Mouse (Mus musculus) hindbrain, embryonic 14.5 days (tissue): Measurements from ENCODE around the gene Tmc3. TPM values are rescaled to one million over a fixed set of nuclear protein-coding genes. Genes with fewer than 3 reads are reported as not detected.

Experiments used
- ATAC-seq: fragments of 200-750 bp; cut with Nextera tagmentation; 2 replicates; pipeline ENCODE4 v1.8.0; 2017; ENCODE audit warnings: moderate number of reproducible peaks, mild to moderate bottlenecking, moderate TSS enrichment, moderate library complexity; ENCODE audit not compliant: low FRiP score
- DNase-seq: peaks from one replicate; pipeline ENCODE4 v3.0.0-alpha.2; 2015; ENCODE audit warnings: low spot score
- H3K27ac ChIP-seq: fragments of 300-500 bp; sonication (generic); 2 replicates; pipeline ENCODE4 v1.5.1; 2014; ENCODE audit warnings: mild to moderate bottlenecking, moderate library complexity
- H3K27me3 ChIP-seq: fragments of 300-500 bp; sonication (generic); 2 replicates; pipeline ENCODE4 v1.6.1; 2014; ENCODE audit warnings: mild to moderate bottlenecking, low read length, mixed read lengths; ENCODE audit not compliant: control insufficient read depth, insufficient read depth
- H3K36me3 ChIP-seq: fragments of 300-500 bp; sonication (generic); replicated peaks from 2 replicates; pipeline ENCODE4 v1.6.1; 2014; ENCODE audit not compliant: control insufficient read depth, insufficient read depth
- H3K4me1 ChIP-seq: fragments of 300-500 bp; sonication (generic); replicated peaks from 2 replicates; pipeline ENCODE4 v1.6.1; 2014; ENCODE audit warnings: antibody characterized with exemption, low read length, mixed read lengths; ENCODE audit not compliant: control insufficient read depth, insufficient read depth
- H3K4me2 ChIP-seq: fragments of 300-500 bp; sonication (generic); replicated peaks from 2 replicates; pipeline ENCODE4 v1.6.1; 2014; ENCODE audit warnings: mild to moderate bottlenecking, moderate library complexity
- H3K4me3 ChIP-seq: fragments of 300-500 bp; sonication (generic); replicated peaks from 2 replicates; pipeline ENCODE4 v1.5.1; 2014; ENCODE audit warnings: mild to moderate bottlenecking, low read length
- H3K9ac ChIP-seq: fragments of 300-500 bp; sonication (generic); 2 replicates; pipeline ENCODE4 v1.6.1; 2014
- H3K9me3 ChIP-seq: fragments of 300-500 bp; sonication (generic); 2 replicates; pipeline ENCODE4 v1.6.1; 2016; ENCODE audit warnings: low read length; ENCODE audit not compliant: control insufficient read depth
- WGBS: fragments of 180-500 bp; shearing (Covaris S2); extraction: QIAGEN DNeasy Blood & Tissue Kit; methylation state at CpG from one replicate; pipeline ENCODE4 v1.1.7; 2014; 5-methylcytosine and 5-hydroxymethylcytosine counted together
- polyA plus RNA-seq: library from polyadenylated mRNA; unstranded; fragments of >200 nt; fragmentation: Nextera tagmentation; extraction: Ambion mirVana; gene quantifications from 2 replicates; pipeline ENCODE4 v1.2.1, GENCODE M21; 2014

The Tmc3 gene
- polyA plus RNA-seq, 1 experiment from 2014 or later: 0.31 TPM

GRCm38 (mm10) chr7:83580946-83581345, 3.8 kb upstream of the Tmc3 start:
- no peak overlapping the region for H3K4me3 ChIP-seq
- no peaks in the 10 kb centered on the region for H3K9me3 ChIP-seq
- ATAC-seq (peak; percentile 85), DNase-seq (peak; percentile 75)
- H3K27ac ChIP-seq: no peak overlapping the region
- H3K27me3 ChIP-seq: no peaks in the 10 kb centered on the region
- H3K36me3 ChIP-seq: no peaks in the 10 kb centered on the region
- no peak overlapping the region for H3K4me2 ChIP-seq
- WGBS: 35% methylated on average over 4 of the region's 4 CpGs
- no peak overlapping the region for H3K9ac ChIP-seq
- H3K4me1 ChIP-seq: 0 out of 2 replicates have a peak, but pooled peaks cover 3% of the 10 kb centered on the region

- H3K27me3 ChIP-seq: no peaks in the 10 kb centered on the region
- no peak overlapping the region for H3K9ac ChIP-seq
- 76% methylated on average over 3 of the region's 3 CpGs for WGBS
- H3K4me3 ChIP-seq: no peak overlapping the region
- no peaks in the 10 kb centered on the region for H3K36me3 ChIP-seq
- ATAC-seq (no peak), DNase-seq (no peak)
- no peak overlapping the region for H3K4me2 ChIP-seq
- H3K27ac ChIP-seq: no peak overlapping the region
- no peaks in the 10 kb centered on the region for H3K4me1 ChIP-seq
- H3K9me3 ChIP-seq: no peaks in the 10 kb centered on the region
Observed at GRCm38 (mm10) chr7:83594056-83594455, 9.3 kb downstream of the Tmc3 start.

GRCm38 (mm10) chr7:83597063-83597462, 12.3 kb downstream of the Tmc3 start:
- ATAC-seq (no peak), DNase-seq (no peak)
- H3K27ac ChIP-seq: no peak overlapping the region
- H3K9me3 ChIP-seq: no peaks in the 10 kb centered on the region
- H3K27me3 ChIP-seq: no peaks in the 10 kb centered on the region
- no peaks in the 10 kb centered on the region for H3K4me1 ChIP-seq
- 93% methylated on average over 3 of the region's 3 CpGs for whole genome bisulfite sequencing
- H3K9ac ChIP-seq: no peak overlapping the region
- H3K4me2 ChIP-seq: no peak overlapping the region
- H3K36me3 ChIP-seq: no peaks in the 10 kb centered on the region
- H3K4me3 ChIP-seq: no peak overlapping the region

- Histone ChIP-seq H3K9ac (no peak overlapping the region), H3K36me3 (no peaks in the 10 kb centered on the region), H3K9me3 (no peaks in the 10 kb centered on the region), H3K27me3 (no peaks in the 10 kb centered on the region), H3K27ac (no peak overlapping the region), H3K4me2 (no peak overlapping the region), H3K4me1 (no peaks in the 10 kb centered on the region), H3K4me3 (no peak overlapping the region)
- DNase-seq (no peak), ATAC-seq (no peak)
- whole genome bisulfite sequencing: 90% methylated on average over 13 of the region's 13 CpGs
Observed at GRCm38 (mm10) chr7:83598997-83599912, 14.5 kb downstream of the Tmc3 start.

- Histone ChIP-seq H3K36me3 (no peaks in the 10 kb centered on the region), H3K4me1 (0 out of 2 replicates have a peak, but pooled peaks cover 3% of the 10 kb centered on the region), H3K9me3 (no peaks in the 10 kb centered on the region), H3K4me3 (no peak overlapping the region), H3K27me3 (no peaks in the 10 kb centered on the region), H3K9ac (no peak overlapping the region), H3K27ac (no peak overlapping the region), H3K4me2 (no peak overlapping the region)
- 60% methylated on average over 8 of the region's 8 CpGs for WGBS
- no peak for DNase-seq
- ATAC-seq: no peak
Observed at GRCm38 (mm10) chr7:83599913-83600286, 15.2 kb downstream of the Tmc3 start.

GRCm38 (mm10) chr7:83604180-83604944, 19.6 kb downstream of the Tmc3 start:
- no peaks in the 10 kb centered on the region for H3K27me3 ChIP-seq
- H3K27ac ChIP-seq: no peak overlapping the region
- no peaks in the 10 kb centered on the region for H3K36me3 ChIP-seq
- no peaks in the 10 kb centered on the region for H3K9me3 ChIP-seq
- H3K4me2 ChIP-seq: no peak overlapping the region
- DNase-seq: no peak
- 92% methylated on average over 7 of the region's 7 CpGs for WGBS
- H3K9ac ChIP-seq: no peak overlapping the region
- ATAC-seq: no peak
- H3K4me3 ChIP-seq: no peak overlapping the region
- 0 out of 2 replicates have a peak, but pooled peaks cover 3% of the 10 kb centered on the region for H3K4me1 ChIP-seq

GRCm38 (mm10) chr7:83606796-83607195, 22.1 kb downstream of the Tmc3 start:
- no peak for ATAC-seq
- no peak for DNase-seq
- no peak overlapping the region for H3K27ac ChIP-seq
- no peaks in the 10 kb centered on the region for H3K36me3 ChIP-seq
- H3K9me3 ChIP-seq: no peaks in the 10 kb centered on the region
- no peak overlapping the region for H3K9ac ChIP-seq
- H3K4me3 ChIP-seq: no peak overlapping the region
- H3K4me1 ChIP-seq: 0 out of 2 replicates have a peak, but pooled peaks cover 3% of the 10 kb centered on the region
- no peaks in the 10 kb centered on the region for H3K27me3 ChIP-seq
- 96% methylated on average over 2 of the region's 2 CpGs for WGBS
- no peak overlapping the region for H3K4me2 ChIP-seq

- 97% methylated on average over 4 of the region's 4 CpGs for WGBS
- Histone ChIP-seq H3K27ac (no peak overlapping the region), H3K4me2 (no peak overlapping the region), H3K9ac (no peak overlapping the region), H3K4me1 (no peaks in the 10 kb centered on the region), H3K9me3 (no peaks in the 10 kb centered on the region), H3K36me3 (no peaks in the 10 kb centered on the region), H3K27me3 (no peaks in the 10 kb centered on the region), H3K4me3 (no peak overlapping the region)
- DNase-seq: no peak
- ATAC-seq: no peak
Observed at GRCm38 (mm10) chr7:83609891-83610290, 25.2 kb downstream of the Tmc3 start.

GRCm38 (mm10) chr7:83611886-83612285, 27.2 kb downstream of the Tmc3 start:
- WGBS: 87% methylated on average over 1 of the region's 1 CpGs
- DNase-seq: no peak
- Histone ChIP-seq H3K27me3 (no peaks in the 10 kb centered on the region), H3K4me2 (no peak overlapping the region), H3K4me1 (no peaks in the 10 kb centered on the region), H3K27ac (no peak overlapping the region), H3K36me3 (no peaks in the 10 kb centered on the region), H3K9me3 (no peaks in the 10 kb centered on the region), H3K9ac (no peak overlapping the region), H3K4me3 (no peak overlapping the region)
- ATAC-seq: no peak
